Mouse (Mus musculus) embryonic facial prominence, embryonic 13.5 days (tissue): Measurements from ENCODE around the gene Dhx35. TPM values are rescaled to one million over a fixed set of nuclear protein-coding genes. Genes with fewer than 3 reads are reported as not detected.

Source experiments
- ATAC-seq: fragments of 200-750 bp; cut with Nextera tagmentation; 2 replicates; pipeline ENCODE4 v1.8.0; 2017; ENCODE audit warnings: low read depth; ENCODE audit not compliant: insufficient number of reproducible peaks, insufficient read depth, low FRiP score, low TSS enrichment
- H3K27ac ChIP-seq: fragments of 300-500 bp; sonication (generic); 2 replicates; pipeline ENCODE4 v1.5.1; 2015; ENCODE audit warnings: moderate library complexity, mild to moderate bottlenecking, inconsistent platforms
- H3K27me3 ChIP-seq: fragments of 300-500 bp; sonication (generic); 2 replicates; pipeline ENCODE4 v1.6.1; 2015; ENCODE audit warnings: mild to moderate bottlenecking, inconsistent platforms
- H3K36me3 ChIP-seq: fragments of 300-500 bp; sonication (generic); 2 replicates; pipeline ENCODE4 v1.6.1; 2015; ENCODE audit warnings: mild to moderate bottlenecking, inconsistent platforms
- H3K4me1 ChIP-seq: fragments of 300-500 bp; sonication (generic); 2 replicates; pipeline ENCODE4 v1.6.1; 2015; ENCODE audit warnings: inconsistent platforms
- H3K4me2 ChIP-seq: fragments of 300-500 bp; sonication (generic); 2 replicates; pipeline ENCODE4 v1.6.1; 2015; ENCODE audit warnings: moderate library complexity, mild to moderate bottlenecking, inconsistent platforms
- H3K4me3 ChIP-seq: fragments of 300-500 bp; sonication (generic); 2 replicates; pipeline ENCODE4 v1.5.1; 2015; ENCODE audit warnings: mild to moderate bottlenecking, inconsistent platforms
- H3K9ac ChIP-seq: fragments of 300-500 bp; sonication (generic); 2 replicates; pipeline ENCODE4 v1.6.1; 2015; ENCODE audit warnings: mild to moderate bottlenecking, inconsistent platforms
- H3K9me3 ChIP-seq: fragments of 300-500 bp; sonication (generic); 2 replicates; pipeline ENCODE4 v1.6.1; 2016; ENCODE audit warnings: inconsistent platforms
- WGBS: fragments of 180-500 bp; shearing (Covaris S2); methylation state at CpG from one replicate; pipeline ENCODE4 v1.1.7; 2015; ENCODE audit warnings: mixed read lengths; 5-methylcytosine and 5-hydroxymethylcytosine counted together
- polyA plus RNA-seq: library from polyadenylated mRNA; unstranded; fragments of >200 nt; fragmentation: Nextera tagmentation; extraction: Ambion mirVana; gene quantifications from 2 replicates; pipeline ENCODE4 v1.2.1, GENCODE M21; 2015

The Dhx35 gene
- polyA plus RNA-seq: 15.1 and 16.5 TPM in 2 replicates

GRCm38 (mm10) chr2:158794494-158795004 lies at the start of gene Dhx35:
Dhx35 (plus strand) TSS chr2:158794807.
- H3K4me1 ChIP-seq: peaks cover 11% of the 10 kb centered on the region
- peak within 1 kb of the TSS; percentile 80 for H3K4me3 ChIP-seq
- H3K27me3 ChIP-seq: no peaks in the 10 kb centered on the region
- peak; percentile 98 for ATAC-seq
- under 1% methylated on average over 33 of the region's 33 CpGs for WGBS
- peaks cover under 1% of the 10 kb centered on the region; the same call in 1 of the 2 replicates for H3K36me3 ChIP-seq
- peak within 1 kb of the TSS; percentile 84 for H3K4me2 ChIP-seq
- peak within 1 kb of the TSS; percentile 83 for H3K27ac ChIP-seq
- H3K9me3 ChIP-seq: no peaks in the 10 kb centered on the region
- H3K9ac ChIP-seq: peak within 1 kb of the TSS; percentile 77

- WGBS: 22% methylated on average over 2 of the region's 2 CpGs
- no peak overlapping the region for H3K27ac ChIP-seq
- no peaks in the 10 kb centered on the region for H3K36me3 ChIP-seq
- no peak for ATAC-seq
- H3K9me3 ChIP-seq: peaks cover 4% of the 10 kb centered on the region; the same call in 1 of the 2 replicates
- no peak overlapping the region for H3K4me3 ChIP-seq
- H3K27me3 ChIP-seq: no peaks in the 10 kb centered on the region
- no peaks in the 10 kb centered on the region for H3K4me1 ChIP-seq
- no peak overlapping the region for H3K4me2 ChIP-seq
- H3K9ac ChIP-seq: no peak overlapping the region
Observed at GRCm38 (mm10) chr2:158745049-158745482, 49.5 kb upstream of the Dhx35 start.

DNA sequence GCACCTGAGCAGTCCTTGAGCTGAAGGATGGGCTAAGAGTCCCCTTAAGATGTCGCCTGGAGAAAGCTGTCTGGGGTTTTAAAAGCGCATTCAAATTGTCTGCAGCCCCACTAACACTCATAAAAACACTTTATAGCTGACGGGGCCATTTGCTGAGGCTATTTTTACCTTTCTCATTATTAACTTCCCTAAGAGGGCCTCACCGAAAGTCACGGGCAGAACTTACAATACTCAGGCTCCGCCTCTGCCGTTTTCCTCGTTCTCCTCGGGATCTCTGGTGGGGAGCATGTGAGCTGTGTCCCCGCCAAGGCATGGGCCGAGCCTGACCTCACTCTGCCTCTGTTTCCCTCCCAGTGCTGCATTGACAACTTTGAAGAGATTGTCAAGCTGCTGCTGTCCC lies 48.4 kb upstream of the Dhx35 start:
- H3K4me2 ChIP-seq: no peak overlapping the region
- H3K9ac ChIP-seq: no peak overlapping the region
- peaks cover 4% of the 10 kb centered on the region; the same call in 1 of the 2 replicates for H3K9me3 ChIP-seq
- H3K4me1 ChIP-seq: no peaks in the 10 kb centered on the region
- H3K27ac ChIP-seq: no peak overlapping the region
- no peak for ATAC-seq
- no peak overlapping the region for H3K4me3 ChIP-seq
- 69% methylated on average over 11 of the region's 11 CpGs for WGBS
- H3K36me3 ChIP-seq: no peaks in the 10 kb centered on the region
- H3K27me3 ChIP-seq: no peaks in the 10 kb centered on the region

GRCm38 (mm10) chr2:158749366-158749765 lies 45.2 kb upstream of the Dhx35 start:
- Histone ChIP-seq H3K4me2 (no peak overlapping the region), H3K36me3 (no peaks in the 10 kb centered on the region), H3K9ac (no peak overlapping the region), H3K9me3 (no peaks in the 10 kb centered on the region), H3K27me3 (no peaks in the 10 kb centered on the region), H3K4me3 (no peak overlapping the region), H3K27ac (no peak overlapping the region), H3K4me1 (no peaks in the 10 kb centered on the region)
- 87% methylated on average over 9 of the region's 9 CpGs for WGBS
- no peak for ATAC-seq

- ATAC-seq: no peak
- no peak overlapping the region for H3K4me2 ChIP-seq
- H3K27me3 ChIP-seq: no peaks in the 10 kb centered on the region
- no peak overlapping the region for H3K27ac ChIP-seq
- no peaks in the 10 kb centered on the region for H3K36me3 ChIP-seq
- no peaks in the 10 kb centered on the region for H3K4me1 ChIP-seq
- no peaks in the 10 kb centered on the region for H3K9me3 ChIP-seq
- 58% methylated on average over 2 of the region's 2 CpGs for WGBS
- H3K4me3 ChIP-seq: no peak overlapping the region
- H3K9ac ChIP-seq: no peak overlapping the region
Observed at GRCm38 (mm10) chr2:158760231-158760630, 34.4 kb upstream of the Dhx35 start.

DNA sequence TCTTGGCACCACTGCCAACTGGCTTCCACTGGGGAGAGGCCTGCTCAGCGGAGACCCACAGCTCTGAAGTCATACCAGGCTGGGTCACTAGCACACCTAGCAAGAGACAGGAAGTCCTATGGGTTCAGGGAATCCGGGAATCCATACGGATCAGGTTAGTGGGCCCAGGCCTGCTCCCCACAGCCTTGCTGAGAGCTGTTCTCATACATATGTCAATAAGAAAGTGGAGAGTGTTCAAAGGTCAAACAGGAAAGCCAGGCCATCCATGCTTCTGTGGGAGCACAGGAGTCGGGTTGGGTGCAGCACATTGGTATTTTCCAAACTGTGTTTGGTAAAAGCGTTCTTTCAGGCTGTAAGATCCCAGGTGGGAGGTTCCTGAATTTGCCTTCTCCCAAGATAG lies 32.3 kb upstream of the Dhx35 start:
- no peak for ATAC-seq
- H3K27ac ChIP-seq: no peak overlapping the region
- 85% methylated on average over 5 of the region's 5 CpGs for WGBS
- H3K4me1 ChIP-seq: no peaks in the 10 kb centered on the region
- no peaks in the 10 kb centered on the region for H3K9me3 ChIP-seq
- H3K4me3 ChIP-seq: no peak overlapping the region
- H3K9ac ChIP-seq: no peak overlapping the region
- no peaks in the 10 kb centered on the region for H3K27me3 ChIP-seq
- no peaks in the 10 kb centered on the region for H3K36me3 ChIP-seq
- H3K4me2 ChIP-seq: no peak overlapping the region

DNA sequence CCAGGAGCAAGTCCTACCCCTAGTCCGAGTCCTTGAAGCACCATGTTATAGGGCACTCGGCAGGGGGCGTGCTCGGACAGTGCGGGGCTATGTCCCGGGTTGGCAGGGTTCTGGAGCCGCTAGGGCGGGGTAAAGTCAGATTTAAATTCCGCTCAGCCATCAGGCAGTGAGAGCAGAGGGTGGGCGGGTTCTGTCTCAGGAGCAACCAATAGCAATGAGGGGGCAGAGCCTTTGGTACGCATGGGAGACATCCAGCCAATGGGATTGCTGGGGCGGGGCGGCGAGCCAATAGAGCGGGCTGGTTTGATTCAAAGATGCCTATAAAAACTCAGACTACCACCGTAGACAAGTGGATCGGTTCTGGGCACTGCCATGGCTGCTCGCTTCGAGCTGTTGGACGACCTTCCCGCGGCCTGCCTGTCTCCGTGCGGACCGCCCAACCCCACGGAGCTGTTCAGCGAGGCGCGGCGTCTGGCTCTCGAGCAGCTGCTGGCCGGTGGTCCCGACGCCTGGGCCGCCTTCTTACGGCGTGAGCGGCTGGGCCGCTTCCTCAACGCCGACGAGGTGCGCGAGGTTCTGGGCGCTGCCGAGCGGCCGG lies 26.8 kb upstream of the Dhx35 start, which contains the start of gene Fam83d:
TSS of gene Fam83d (plus strand) at position 352 of the 598 bp plus-strand sequence.
- Histone ChIP-seq H3K4me2 (peak within 1 kb of the TSS; percentile 92), H3K36me3 (0 out of 2 replicates have a peak, but pooled peaks cover 6% of the 10 kb centered on the region), H3K4me3 (peak within 1 kb of the TSS; percentile 76), H3K9ac (peak within 1 kb of the TSS; percentile 82), H3K27ac (peak within 1 kb of the TSS; percentile 75), H3K4me1 (peaks cover 33% of the 10 kb centered on the region), H3K27me3 (no peaks in the 10 kb centered on the region), H3K9me3 (no peaks in the 10 kb centered on the region)
- under 1% methylated on average over 48 of the region's 48 CpGs for WGBS
- peak; percentile 96 for ATAC-seq

- peak overlapping the region; percentile 82 for H3K9ac ChIP-seq
- no peaks in the 10 kb centered on the region for H3K27me3 ChIP-seq
- peak overlapping the region; percentile 92 for H3K4me2 ChIP-seq
- H3K4me1 ChIP-seq: peaks cover 33% of the 10 kb centered on the region
- peak overlapping the region; percentile 75 for H3K27ac ChIP-seq
- H3K4me3 ChIP-seq: peak overlapping the region; percentile 76
- WGBS: under 1% methylated on average over 37 of the region's 37 CpGs
- no peaks in the 10 kb centered on the region for H3K9me3 ChIP-seq
- no peak; the same call in 1 of the 2 replicates for ATAC-seq
- H3K36me3 ChIP-seq: peaks cover 10% of the 10 kb centered on the region; the same call in 1 of the 2 replicates
Observed at GRCm38 (mm10) chr2:158768350-158768749, 26.3 kb upstream of the Dhx35 start.

DNA sequence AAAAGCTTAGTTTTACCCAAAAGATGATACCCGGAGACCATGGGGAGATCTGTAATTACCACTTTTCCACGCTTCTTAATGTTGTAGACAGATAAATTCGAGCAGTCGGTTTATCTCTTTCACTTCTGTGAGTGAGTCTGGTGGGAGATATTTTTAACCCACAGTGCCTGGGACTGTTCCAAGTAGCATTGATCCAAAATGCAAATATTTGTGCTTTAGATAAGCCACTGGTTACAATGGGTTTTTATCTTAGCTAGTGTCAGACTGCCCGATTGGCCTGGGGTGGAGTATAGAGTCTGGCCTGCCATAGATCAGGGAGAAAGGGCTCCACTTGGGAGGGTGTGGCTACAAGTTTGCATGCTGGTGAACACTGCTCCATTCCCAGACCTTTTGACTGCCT lies 25.8 kb upstream of the Dhx35 start:
- H3K27me3 ChIP-seq: no peaks in the 10 kb centered on the region
- H3K36me3 ChIP-seq: peaks cover 14% of the 10 kb centered on the region; the same call in 1 of the 2 replicates
- ATAC-seq: no peak
- H3K4me1 ChIP-seq: peaks cover 33% of the 10 kb centered on the region
- no peaks in the 10 kb centered on the region for H3K9me3 ChIP-seq
- peak overlapping the region; percentile 82 for H3K9ac ChIP-seq
- 2% methylated on average over 5 of the region's 5 CpGs for WGBS
- H3K27ac ChIP-seq: peak overlapping the region; percentile 75; the same call in 1 of the 2 replicates
- peak overlapping the region; percentile 92 for H3K4me2 ChIP-seq
- peak overlapping the region; percentile 76 for H3K4me3 ChIP-seq

GRCm38 (mm10) chr2:158770126-158770757 lies 24.4 kb upstream of the Dhx35 start:
- Histone ChIP-seq H3K4me3 (peak overlapping the region; percentile 76), H3K36me3 (peaks cover 17% of the 10 kb centered on the region; the same call in 1 of the 2 replicates), H3K4me1 (peaks cover 33% of the 10 kb centered on the region), H3K4me2 (peak overlapping the region; percentile 92), H3K9ac (peak overlapping the region; percentile 82), H3K9me3 (no peaks in the 10 kb centered on the region), H3K27ac (no peak overlapping the region), H3K27me3 (no peaks in the 10 kb centered on the region)
- 34% methylated on average over 13 of the region's 13 CpGs for WGBS
- ATAC-seq: no peak

- ATAC-seq: no peak
- peak overlapping the region; percentile 76; the same call in 1 of the 2 replicates for H3K4me3 ChIP-seq
- H3K27ac ChIP-seq: no peak overlapping the region
- peaks cover 33% of the 10 kb centered on the region for H3K4me1 ChIP-seq
- 51% methylated on average over 11 of the region's 11 CpGs for WGBS
- H3K36me3 ChIP-seq: peaks cover 18% of the 10 kb centered on the region; the same call in 1 of the 2 replicates
- H3K9me3 ChIP-seq: no peaks in the 10 kb centered on the region
- H3K27me3 ChIP-seq: no peaks in the 10 kb centered on the region
- peak overlapping the region; percentile 92 for H3K4me2 ChIP-seq
- peak overlapping the region; percentile 82 for H3K9ac ChIP-seq
Observed at GRCm38 (mm10) chr2:158771066-158771763, 23.4 kb upstream of the Dhx35 start.
